Mouse (Mus musculus) cortical plate, adult 2 months (tissue): ENCODE measurements around the gene Mfsd12.

ENCODE experiments used
- CTCF ChIP-seq: fragments of 200-500 bp; IDR thresholded peaks from 2 replicates; pipeline ENCODE4 v1.5.1; 2011; ENCODE audit warnings: mild to moderate bottlenecking, control low read depth, low read length; ENCODE audit not compliant: insufficient read depth; ENCODE audit errors: extremely low read depth
- POLR2A ChIP-seq: fragments of 200-500 bp; IDR thresholded peaks from 2 replicates; pipeline ENCODE4 v1.6.1; 2011; ENCODE audit warnings: mild to moderate bottlenecking, low read length, control low read depth; ENCODE audit not compliant: insufficient read depth; ENCODE audit errors: extremely low read depth

DNA sequence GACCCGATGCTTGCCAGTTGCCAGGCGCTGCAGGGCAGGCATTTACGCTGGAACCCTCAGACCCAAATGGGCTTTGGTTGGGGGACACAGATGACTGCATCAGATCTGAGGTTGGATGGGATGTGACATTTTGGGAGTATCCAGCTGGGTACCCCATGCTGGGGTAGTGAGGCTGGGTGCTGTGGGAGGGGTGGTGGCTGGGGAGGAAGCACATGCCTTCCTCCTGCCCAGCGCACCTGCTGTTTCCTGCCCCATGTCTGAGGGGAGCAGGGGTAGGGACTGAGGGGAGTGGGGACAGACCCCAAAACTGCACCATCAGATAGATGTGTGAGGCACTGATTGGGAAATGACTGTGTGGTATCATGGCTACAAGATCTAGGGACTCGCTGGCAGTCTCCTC lies 39.5 kb downstream of the Mfsd12 start:
- no peak for TF ChIP-seq CTCF
- TF ChIP-seq POLR2A, result no peak
